Comparison of ENCODE assay signal across 23 mouse cellular contexts in genomic region chr19:4548305-4548883, GRCm38 (mm10). TPM values are rescaled to one million over a fixed set of nuclear protein-coding genes. Genes with fewer than 3 reads are reported as not detected.
A peak's percentile ranks its signal among the peaks of the same experiment; 100 is the strongest.
DNase-seq lines count a peak whose midpoint lies in the region; ATAC-seq and TF ChIP-seq lines count a peak whose summit lies in the region.
"Had no signal": no experiment of that assay in that cellular context is flagged by ENCODE, and none has a peak within 500 bp of the region (broad histone marks: within the 10 kb centered on the region; RNA-seq: fewer than 3 reads in every experiment).

No protein-coding gene starts in this region.

- no peaks in the 10 kb centered on the region for H3K36me3 ChIP-seq in kidney, adult 2 months (ENCODE audit: control insufficient read depth, insufficient read depth, low read length)
- no peaks in the 10 kb centered on the region for H3K36me3 ChIP-seq in kidney, embryonic 16.5 days (ENCODE audit: insufficient read depth, low read length)
- H3K36me3 ChIP-seq: embryonic facial prominence, embryonic 12.5 days; forebrain, embryonic 10.5 days; heart, embryonic 12.5 days; liver, embryonic 13.5 days; midbrain, embryonic 10.5 days had no signal

- no peak overlapping the region for H3K4me3 ChIP-seq in kidney, adult 2 months (ENCODE audit: insufficient read depth, low read depth, low read length)
- no peak overlapping the region for H3K4me3 ChIP-seq in kidney, embryonic 16.5 days (ENCODE audit: low read length)
- H3K4me3 ChIP-seq: embryonic facial prominence, embryonic 12.5 days; forebrain, embryonic 10.5 days; heart, embryonic 12.5 days; liver, embryonic 13.5 days; midbrain, embryonic 10.5 days had no signal

- H3K4me1 ChIP-seq in kidney, adult 2 months (ENCODE audit: control insufficient read depth, insufficient read depth, low read length), result peaks cover 14% of the 10 kb centered on the region; the same call in 1 of the 2 replicates
- no peaks in the 10 kb centered on the region for H3K4me1 ChIP-seq in kidney, embryonic 16.5 days (ENCODE audit: insufficient read depth, low read length)
- H3K4me1 ChIP-seq: embryonic facial prominence, embryonic 12.5 days; forebrain, embryonic 10.5 days; midbrain, embryonic 10.5 days had no signal

- TF ChIP-seq CTCF in kidney, adult 2 months (conservative IDR thresholded peaks at IDR 0.05; ENCODE audit: insufficient read depth, insufficient read length, low read depth, low read length), result no peak

- H3K4me2 ChIP-seq in kidney, embryonic 16.5 days (replicated peaks; ENCODE audit: low read depth, low read length), result no peak overlapping the region
- H3K4me2 ChIP-seq: embryonic facial prominence, embryonic 12.5 days; heart, embryonic 12.5 days; liver, embryonic 13.5 days had no signal

- H3K9me3 ChIP-seq in kidney, embryonic 16.5 days (ENCODE audit: low read length), result no peaks in the 10 kb centered on the region
- H3K9me3 ChIP-seq: embryonic facial prominence, embryonic 12.5 days; forebrain, embryonic 10.5 days; heart, embryonic 12.5 days; liver, embryonic 13.5 days; midbrain, embryonic 10.5 days had no signal

- TF ChIP-seq POLR2A in kidney, adult 2 months (IDR thresholded peaks at IDR 0.05; ENCODE audit: low read depth, low read length), result no peak

- DNase-seq in adrenal gland, postnatal 14 days, result peak; percentile 44
- DNase-seq in adrenal gland, adult 8-10 months, result no peak
- DNase-seq in kidney, adult 2 months, result peak; percentile 53
- peak; percentile 30 to 36 for DNase-seq in right cerebral cortex, postnatal 10 days (ENCODE audit: low spot score in 2 of 2)
- DNase-seq in right cerebral cortex, postnatal 25 days, result no peak
- DNase-seq in thymus, postnatal 10 days (ENCODE audit: low spot score in 2 of 2), result no peak
- DNase-seq in B cell, adult 2 months, result no peak
- DNase-seq: gastrocnemius, postnatal 36 days; heart, postnatal 4 days; kidney, postnatal 10 days; liver, embryonic 13.5 days; lung, postnatal 10 days; right cerebral cortex, postnatal 14 days had no signal

- WGBS in kidney, adult 2 months, result 47% methylated on average over 3 of the region's 3 CpGs
- WGBS in kidney, embryonic 16.5 days, result 74% methylated on average over 3 of the region's 3 CpGs

- no peak overlapping the region for H3K9ac ChIP-seq in kidney, embryonic 16.5 days (replicated peaks; ENCODE audit: low read length)
- H3K9ac ChIP-seq: embryonic facial prominence, embryonic 12.5 days; heart, embryonic 12.5 days; liver, embryonic 13.5 days had no signal

- peak overlapping the region; percentile 56; the same call in 1 of the 2 replicates for H3K27ac ChIP-seq in kidney, adult 2 months (ENCODE audit: insufficient read depth, low read depth, low read length)
- no peak overlapping the region for H3K27ac ChIP-seq in kidney, embryonic 16.5 days (ENCODE audit: low read length)
- H3K27ac ChIP-seq: embryonic facial prominence, embryonic 12.5 days; forebrain, embryonic 10.5 days; liver, embryonic 13.5 days; midbrain, embryonic 10.5 days had no signal

- no peaks in the 10 kb centered on the region for H3K27me3 ChIP-seq in kidney, adult 2 months (replicated peaks; ENCODE audit: control insufficient read depth, insufficient read depth, low read length)
- H3K27me3 ChIP-seq in kidney, embryonic 16.5 days (ENCODE audit: insufficient read depth, low read length), result no peaks in the 10 kb centered on the region
- H3K27me3 ChIP-seq: embryonic facial prominence, embryonic 12.5 days; heart, embryonic 12.5 days; liver, embryonic 13.5 days had no signal

- no peak for ATAC-seq in kidney, embryonic 16.5 days (ENCODE audit: low FRiP score, low TSS enrichment)
- ATAC-seq: activated CD4-positive, CD25-positive, alpha-beta regulatory T cell, adult 4 months; intestine, embryonic 16.5 days had no signal

RNA-seq across cellular contexts. Expression of gene Pcx, which starts 38.1 kb away (rescaled TPM):
- total RNA-seq in adrenal gland, postnatal 14 days (2021), result 351 and 352 TPM in 2 replicates
- 100 to 1,000 TPM; 351 to 737 (median 517) TPM for total RNA-seq in adrenal gland, adult 8-10 months (2022)
- 286 and 295 TPM in 2 replicates for polyA plus RNA-seq in kidney, adult 2 months (2012; rRNA removed)
- 56.3 and 70.9 TPM in 2 replicates for polyA plus RNA-seq in kidney, embryonic 16.5 days (2015; fragmentation: Nextera tagmentation; extraction: Ambion mirVana)

RNA-seq across cellular contexts. Expression of gene 2010003K11Rik, which starts 50.0 kb away (rescaled TPM):
- total RNA-seq in adrenal gland, postnatal 14 days (2021), result 23.0 and 25.2 TPM in 2 replicates
- 10 to 100 TPM; 12.2 to 22.5 (median 20.2) TPM for total RNA-seq in adrenal gland, adult 8-10 months (2022)
- polyA plus RNA-seq in kidney, adult 2 months (2012; rRNA removed), result 2.8 TPM in 2 replicates
- 0.22 TPM in 1 of 2 replicates, not detected in the other for polyA plus RNA-seq in kidney, embryonic 16.5 days (2015; fragmentation: Nextera tagmentation; extraction: Ambion mirVana)
- total RNA-seq: gastrocnemius, postnatal 36 days; heart, postnatal 4 days; layer of hippocampus, postnatal 25 days had no signal
- polyA plus RNA-seq: activated CD4-positive, CD25-positive, alpha-beta regulatory T cell, adult 4 months; embryonic facial prominence, embryonic 12.5 days; forebrain, embryonic 10.5 days; frontal cortex, adult 2 months; heart, embryonic 12.5 days; limb, embryonic 11.5 days; liver, embryonic 13.5 days; midbrain, embryonic 10.5 days had no signal

Comparison
In these comparisons a context has a peak if more than half of its experiments do, and no peak if none do; other contexts are left out.
1. DNase-seq: peak in adrenal gland, postnatal 14 days (single experiment), kidney, adult 2 months (single experiment) and right cerebral cortex, postnatal 10 days (2 of 2); none in adrenal gland, adult 8-10 months (single experiment), right cerebral cortex, postnatal 25 days (single experiment), thymus, postnatal 10 days (0 of 2) and B cell, adult 2 months (0 of 2).